15 mouse cellular contexts compared by ENCODE assay signal in genomic region chr11:94701401-94702215, GRCm38 (mm10). TPM values are rescaled to one million over a fixed set of nuclear protein-coding genes. Genes with fewer than 3 reads are reported as not detected.
A peak's percentile ranks its signal among the peaks of the same experiment; 100 is the strongest.
DNase-seq lines count a peak whose midpoint lies in the region; TF ChIP-seq lines count a peak whose summit lies in the region.
"Had no signal": no experiment of that assay in that cellular context is flagged by ENCODE, and none has a peak within 500 bp of the region (broad histone marks: within the 10 kb centered on the region; RNA-seq: fewer than 3 reads in every experiment).

No protein-coding gene starts in this region.

- H3K36me3 ChIP-seq in E14TG2a.4 (ENCODE audit: insufficient read depth, low read length) = no peaks in the 10 kb centered on the region
- H3K36me3 ChIP-seq in limb, embryonic 10.5 days = no peaks in the 10 kb centered on the region
- H3K36me3 ChIP-seq: embryonic facial prominence, embryonic 12.5 days; G1E had no signal

- peak overlapping the region; percentile 20; the same call in 1 of the 2 replicates for H3K4me3 ChIP-seq in E14TG2a.4 (replicated peaks; ENCODE audit: low read length)
- H3K4me3 ChIP-seq in limb, embryonic 10.5 days = peak overlapping the region; percentile 24; the same call in 1 of the 2 replicates
- H3K4me3 ChIP-seq: embryonic facial prominence, embryonic 12.5 days had no signal

- TF ChIP-seq CTCF in E14TG2a.4 (conservative IDR thresholded peaks at IDR 0.05; ENCODE audit: low read length) = no peak

- H3K9me3 ChIP-seq in E14TG2a.4 (ENCODE audit: low read length) = peaks cover 16% of the 10 kb centered on the region
- H3K9me3 ChIP-seq in limb, embryonic 10.5 days (replicated peaks) = no peaks in the 10 kb centered on the region
- H3K9me3 ChIP-seq: embryonic facial prominence, embryonic 12.5 days; G1E had no signal

- H3K27ac ChIP-seq in limb, embryonic 10.5 days = no peak overlapping the region
- H3K27ac ChIP-seq: embryonic facial prominence, embryonic 12.5 days had no signal

- peaks cover 9% of the 10 kb centered on the region; the same call in 1 of the 2 replicates for H3K27me3 ChIP-seq in E14TG2a.4 (ENCODE audit: insufficient read depth, low read length)
- peaks cover 4% of the 10 kb centered on the region; the same call in 1 of the 2 replicates for H3K27me3 ChIP-seq in limb, embryonic 10.5 days (ENCODE audit: low read depth, poor library complexity, severe bottlenecking)
- H3K27me3 ChIP-seq: embryonic facial prominence, embryonic 12.5 days had no signal

- DNase-seq in kidney, postnatal 4 days = peak; percentile 58 to 70
- DNase-seq in kidney, adult 9 months = no peak
- peak; percentile 65 for DNase-seq in R1 (ENCODE audit: low read depth, low spot score)
- no peak for DNase-seq in limb, embryonic 10.5 days (ENCODE audit: low spot score)
- DNase-seq in adrenal gland, postnatal 36 days = no peak
- no peak for DNase-seq in spleen, postnatal 4 days (ENCODE audit: low spot score in 2 of 2)
- no peak for DNase-seq in right cerebral cortex, postnatal 36 days (ENCODE audit: low spot score in 2 of 2)
- DNase-seq: adrenal gland, postnatal 14 days; lung, adult 2 months had no signal

- 63% methylated on average over 27 of the region's 27 CpGs for whole genome bisulfite sequencing in limb, embryonic 10.5 days

- H3K4me1 ChIP-seq in E14TG2a.4 (replicated peaks; ENCODE audit: low read depth, low read length) = peaks cover 25% of the 10 kb centered on the region
- H3K4me1 ChIP-seq in limb, embryonic 10.5 days = peaks cover 22% of the 10 kb centered on the region

RNA-seq across cellular contexts. Expression of gene Gm11541, which starts 2.7 kb away (rescaled TPM):
- polyA plus RNA-seq in limb, embryonic 10.5 days (2016; fragmentation: Nextera tagmentation; extraction: Ambion mirVana) = not detected in 2 replicates
- total RNA-seq in adrenal gland, postnatal 36 days (2021) = not detected
- total RNA-seq: adrenal gland, postnatal 14 days; layer of hippocampus, adult 8-10 months had no signal
- polyA plus RNA-seq: G1E; heart, embryonic 14.5 days; lung, adult 2 months; spleen, adult 2 months had no signal

RNA-seq across cellular contexts. Expression of gene Xylt2, which starts 24.3 kb away (rescaled TPM):
- polyA plus RNA-seq in limb, embryonic 10.5 days (2016; fragmentation: Nextera tagmentation; extraction: Ambion mirVana) = 17.8 and 21.0 TPM in 2 replicates
- 10 to 100 TPM; 10.6 to 14.2 TPM for total RNA-seq in adrenal gland, postnatal 36 days (2021)

RNA-seq across cellular contexts. Expression of gene Cdc34b, which starts 40.0 kb away (rescaled TPM):
- polyA plus RNA-seq in limb, embryonic 10.5 days (2016; fragmentation: Nextera tagmentation; extraction: Ambion mirVana) = 0.16 and 0.20 TPM in 2 replicates
- total RNA-seq in adrenal gland, postnatal 36 days (2021) = under 1 TPM; 0.23 to 0.26 TPM
- total RNA-seq: adrenal gland, postnatal 14 days; layer of hippocampus, adult 8-10 months had no signal
- polyA plus RNA-seq: G1E; heart, embryonic 14.5 days; spleen, adult 2 months had no signal

RNA-seq across cellular contexts. Expression of gene Eme1, which starts 47.8 kb away (rescaled TPM):
- polyA plus RNA-seq in limb, embryonic 10.5 days (2016; fragmentation: Nextera tagmentation; extraction: Ambion mirVana) = 60.1 and 62.2 TPM in 2 replicates
- total RNA-seq in adrenal gland, postnatal 36 days (2021) = under 1 TPM; 0.72 to 0.99 TPM

RNA-seq across cellular contexts. Expression of gene Mrpl27, which starts 48.0 kb away (rescaled TPM):
- 141 and 147 TPM in 2 replicates for polyA plus RNA-seq in limb, embryonic 10.5 days (2016; fragmentation: Nextera tagmentation; extraction: Ambion mirVana)
- 10 to 100 TPM; 65.6 to 90.4 TPM for total RNA-seq in adrenal gland, postnatal 36 days (2021)

Comparison
In these comparisons a context has a peak if more than half of its experiments do, and no peak if none do; other contexts are left out.
1. DNase-seq: peak in kidney, postnatal 4 days (2 of 2) and R1 (single experiment); none in kidney, adult 9 months (single experiment), limb, embryonic 10.5 days (single experiment), adrenal gland, postnatal 36 days (0 of 2), spleen, postnatal 4 days (0 of 2) and right cerebral cortex, postnatal 36 days (0 of 2).